ENCODE assay signal across 9 mouse cellular contexts in genomic region chr10:78068541-78068940, GRCm38 (mm10). TPM values are rescaled to one million over a fixed set of nuclear protein-coding genes. Genes with fewer than 3 reads are reported as not detected.
DNase-seq lines count a peak whose midpoint lies in the region; ATAC-seq and TF ChIP-seq lines count a peak whose summit lies in the region.
"Had no signal": no experiment of that assay in that cellular context is flagged by ENCODE, and none has a peak within 500 bp of the region (broad histone marks: within the 10 kb centered on the region; RNA-seq: fewer than 3 reads in every experiment).

No protein-coding gene starts in this region.

- DNase-seq in kidney, postnatal 25 days: no peak
- no peak for DNase-seq in hindbrain, embryonic 14.5 days (ENCODE audit: low spot score)
- no peak for DNase-seq in left cerebral cortex, adult 8-10 months (ENCODE audit: low spot score in 2 of 2)
- no peak for DNase-seq in cerebellum, postnatal 14 days
- no peak for DNase-seq in layer of hippocampus, postnatal 14 days (ENCODE audit: low spot score in 2 of 2)

- no peak for TF ChIP-seq CTCF in cortical plate, adult 2 months (IDR thresholded peaks at IDR 0.05; ENCODE audit: extremely low read depth, insufficient read depth, low read length)

- H3K27ac ChIP-seq in kidney, embryonic 14.5 days (ENCODE audit: low read depth, low read length): no peak overlapping the region
- no peak overlapping the region for H3K27ac ChIP-seq in cortical plate, adult 2 months (ENCODE audit: insufficient read depth, low read length)
- H3K27ac ChIP-seq in hindbrain, embryonic 14.5 days: no peak overlapping the region
- no peak overlapping the region for H3K27ac ChIP-seq in midbrain, embryonic 16.5 days (ENCODE audit: low read length)

- no peaks in the 10 kb centered on the region for H3K9me3 ChIP-seq in kidney, embryonic 14.5 days (ENCODE audit: control insufficient read depth, low read length)
- H3K9me3 ChIP-seq in hindbrain, embryonic 14.5 days (ENCODE audit: control insufficient read depth, low read length): no peaks in the 10 kb centered on the region
- no peaks in the 10 kb centered on the region for H3K9me3 ChIP-seq in midbrain, embryonic 16.5 days (replicated peaks; ENCODE audit: control insufficient read depth, low read length, poor library complexity, severe bottlenecking)

- H3K4me1 ChIP-seq in kidney, embryonic 14.5 days (ENCODE audit: control insufficient read depth, insufficient read depth, low read length): peaks cover 6% of the 10 kb centered on the region
- H3K4me1 ChIP-seq in cortical plate, adult 2 months (ENCODE audit: control insufficient read depth, insufficient read depth, low read length): no peaks in the 10 kb centered on the region
- peaks cover 8% of the 10 kb centered on the region; the same call in 1 of the 2 replicates for H3K4me1 ChIP-seq in hindbrain, embryonic 14.5 days (replicated peaks; ENCODE audit: control insufficient read depth, insufficient read depth, low read length)
- peaks cover 8% of the 10 kb centered on the region; the same call in 1 of the 2 replicates for H3K4me1 ChIP-seq in midbrain, embryonic 16.5 days (ENCODE audit: control insufficient read depth, insufficient read depth, low read length)

- peak overlapping the region; percentile 99 for H3K4me2 ChIP-seq in kidney, embryonic 14.5 days (replicated peaks; ENCODE audit: low read depth, low read length)
- H3K4me2 ChIP-seq in hindbrain, embryonic 14.5 days (replicated peaks): peak overlapping the region; percentile 98
- H3K4me2 ChIP-seq in midbrain, embryonic 16.5 days (ENCODE audit: low read length): peak overlapping the region; percentile 100

- peak overlapping the region; percentile 74 for H3K4me3 ChIP-seq in kidney, embryonic 14.5 days (ENCODE audit: low read length)
- H3K4me3 ChIP-seq in cortical plate, adult 2 months (ENCODE audit: insufficient read depth, low read length): peak overlapping the region; percentile 36; the same call in 1 of the 2 replicates
- H3K4me3 ChIP-seq in hindbrain, embryonic 14.5 days (replicated peaks; ENCODE audit: low read length): peak overlapping the region; percentile 50
- peak overlapping the region; percentile 61 for H3K4me3 ChIP-seq in midbrain, embryonic 16.5 days (ENCODE audit: low read depth, low read length)

- no peaks in the 10 kb centered on the region for H3K27me3 ChIP-seq in kidney, embryonic 14.5 days (ENCODE audit: control insufficient read depth, insufficient read depth, low read length)
- H3K27me3 ChIP-seq in hindbrain, embryonic 14.5 days (ENCODE audit: control insufficient read depth, insufficient read depth, low read length): peaks cover 26% of the 10 kb centered on the region
- H3K27me3 ChIP-seq in midbrain, embryonic 16.5 days (ENCODE audit: control insufficient read depth, insufficient read depth, low read depth, low read length): peaks cover 16% of the 10 kb centered on the region
- H3K27me3 ChIP-seq: Patski had no signal

- no peak for TF ChIP-seq POLR2A in cortical plate, adult 2 months (IDR thresholded peaks at IDR 0.05; ENCODE audit: extremely low read depth, insufficient read depth, low read length)

- 16% methylated on average over 11 of the region's 11 CpGs for WGBS in kidney, embryonic 14.5 days
- WGBS in hindbrain, embryonic 14.5 days: 28% methylated on average over 11 of the region's 11 CpGs
- WGBS in midbrain, embryonic 16.5 days: 20% methylated on average over 11 of the region's 11 CpGs

- H3K36me3 ChIP-seq in kidney, embryonic 14.5 days (ENCODE audit: control insufficient read depth, insufficient read depth, low read length): no peaks in the 10 kb centered on the region
- no peaks in the 10 kb centered on the region for H3K36me3 ChIP-seq in hindbrain, embryonic 14.5 days (replicated peaks; ENCODE audit: control insufficient read depth, insufficient read depth)
- no peaks in the 10 kb centered on the region for H3K36me3 ChIP-seq in midbrain, embryonic 16.5 days (ENCODE audit: control insufficient read depth, insufficient read depth, low read length)

- H3K9ac ChIP-seq in kidney, embryonic 14.5 days (ENCODE audit: low read depth, low read length): peak overlapping the region; percentile 68; the same call in 1 of the 2 replicates
- H3K9ac ChIP-seq in hindbrain, embryonic 14.5 days: no peak overlapping the region
- H3K9ac ChIP-seq in midbrain, embryonic 16.5 days (ENCODE audit: low read depth, low read length): no peak overlapping the region

- no peak for ATAC-seq in kidney, embryonic 14.5 days (ENCODE audit: low FRiP score, low TSS enrichment)
- ATAC-seq in hindbrain, embryonic 14.5 days (ENCODE audit: low FRiP score): no peak
- ATAC-seq in midbrain, embryonic 16.5 days: no peak; the same call in 1 of the 2 replicates

RNA-seq across cellular contexts. Expression of gene Icosl, which starts 0.6 kb away (rescaled TPM):
- polyA plus RNA-seq in kidney, embryonic 14.5 days (2014; fragmentation: Nextera tagmentation; extraction: Ambion mirVana): 3.8 and 4.8 TPM in 2 replicates
- 5.3 and 6.3 TPM in 2 replicates for polyA plus RNA-seq in cortical plate, adult 2 months (2012; rRNA removed)
- polyA plus RNA-seq in hindbrain, embryonic 14.5 days (2014; fragmentation: Nextera tagmentation; extraction: Ambion mirVana): 0.79 and 1.1 TPM in 2 replicates
- polyA plus RNA-seq in midbrain, embryonic 16.5 days (2015; fragmentation: Nextera tagmentation; extraction: Ambion mirVana): 0.52 and 0.64 TPM in 2 replicates
- 1 to 10 TPM; 2.5 to 4.1 (median 3.7) TPM for total RNA-seq in left cerebral cortex, adult 8-10 months (2022)
- total RNA-seq in layer of hippocampus, postnatal 14 days (2021): 1 to 10 TPM; 4.5 to 5.7 TPM

RNA-seq across cellular contexts. Expression of gene Aire, which starts 25.1 kb away (rescaled TPM):
- polyA plus RNA-seq in kidney, embryonic 14.5 days (2014; fragmentation: Nextera tagmentation; extraction: Ambion mirVana): 1.2 and 1.5 TPM in 2 replicates
- polyA plus RNA-seq in cortical plate, adult 2 months (2012; rRNA removed): 0.32 and 0.65 TPM in 2 replicates
- 0.09 and 0.15 TPM in 2 replicates for polyA plus RNA-seq in hindbrain, embryonic 14.5 days (2014; fragmentation: Nextera tagmentation; extraction: Ambion mirVana)
- polyA plus RNA-seq in midbrain, embryonic 16.5 days (2015; fragmentation: Nextera tagmentation; extraction: Ambion mirVana): 0.11 and 0.19 TPM in 2 replicates
- under 1 TPM in 3 of 4 experiments, not detected in 1; 0.23 to 0.97 (median 0.37) TPM for total RNA-seq in left cerebral cortex, adult 8-10 months (2022)
- total RNA-seq in layer of hippocampus, postnatal 14 days (2021): under 1 TPM; 0.16 to 0.45 TPM

RNA-seq across cellular contexts. Expression of gene Dnmt3l, which starts 26.8 kb away (rescaled TPM):
- 0.41 and 0.66 TPM in 2 replicates for polyA plus RNA-seq in kidney, embryonic 14.5 days (2014; fragmentation: Nextera tagmentation; extraction: Ambion mirVana)
- polyA plus RNA-seq in cortical plate, adult 2 months (2012; rRNA removed): 0.13 and 0.38 TPM in 2 replicates
- not detected in 2 replicates for polyA plus RNA-seq in hindbrain, embryonic 14.5 days (2014; fragmentation: Nextera tagmentation; extraction: Ambion mirVana)
- polyA plus RNA-seq in midbrain, embryonic 16.5 days (2015; fragmentation: Nextera tagmentation; extraction: Ambion mirVana): not detected in 2 replicates
- total RNA-seq in left cerebral cortex, adult 8-10 months (2022): 1 to 10 TPM in 1 of 4 experiments, under 1 TPM in 1, not detected in 2; 0.77 to 1.4 TPM
- under 1 TPM; 0.39 to 0.57 TPM for total RNA-seq in layer of hippocampus, postnatal 14 days (2021)

RNA-seq across cellular contexts. Expression of gene Pfkl, which starts 58.7 kb away (rescaled TPM):
- 91.2 and 118 TPM in 2 replicates for polyA plus RNA-seq in kidney, embryonic 14.5 days (2014; fragmentation: Nextera tagmentation; extraction: Ambion mirVana)
- polyA plus RNA-seq in cortical plate, adult 2 months (2012; rRNA removed): 158 and 186 TPM in 2 replicates
- 93.5 and 98.2 TPM in 2 replicates for polyA plus RNA-seq in hindbrain, embryonic 14.5 days (2014; fragmentation: Nextera tagmentation; extraction: Ambion mirVana)
- 129 and 133 TPM in 2 replicates for polyA plus RNA-seq in midbrain, embryonic 16.5 days (2015; fragmentation: Nextera tagmentation; extraction: Ambion mirVana)
- 100 to 1,000 TPM; 149 to 184 (median 161) TPM for total RNA-seq in left cerebral cortex, adult 8-10 months (2022)
- total RNA-seq in layer of hippocampus, postnatal 14 days (2021): 100 to 1,000 TPM; 155 to 164 TPM
